Mouse (Mus musculus): ENCODE measurements around the gene Rxrg.
A peak's percentile ranks its signal among the peaks of the same experiment; 100 is the strongest.

The Rxrg gene

DNA sequence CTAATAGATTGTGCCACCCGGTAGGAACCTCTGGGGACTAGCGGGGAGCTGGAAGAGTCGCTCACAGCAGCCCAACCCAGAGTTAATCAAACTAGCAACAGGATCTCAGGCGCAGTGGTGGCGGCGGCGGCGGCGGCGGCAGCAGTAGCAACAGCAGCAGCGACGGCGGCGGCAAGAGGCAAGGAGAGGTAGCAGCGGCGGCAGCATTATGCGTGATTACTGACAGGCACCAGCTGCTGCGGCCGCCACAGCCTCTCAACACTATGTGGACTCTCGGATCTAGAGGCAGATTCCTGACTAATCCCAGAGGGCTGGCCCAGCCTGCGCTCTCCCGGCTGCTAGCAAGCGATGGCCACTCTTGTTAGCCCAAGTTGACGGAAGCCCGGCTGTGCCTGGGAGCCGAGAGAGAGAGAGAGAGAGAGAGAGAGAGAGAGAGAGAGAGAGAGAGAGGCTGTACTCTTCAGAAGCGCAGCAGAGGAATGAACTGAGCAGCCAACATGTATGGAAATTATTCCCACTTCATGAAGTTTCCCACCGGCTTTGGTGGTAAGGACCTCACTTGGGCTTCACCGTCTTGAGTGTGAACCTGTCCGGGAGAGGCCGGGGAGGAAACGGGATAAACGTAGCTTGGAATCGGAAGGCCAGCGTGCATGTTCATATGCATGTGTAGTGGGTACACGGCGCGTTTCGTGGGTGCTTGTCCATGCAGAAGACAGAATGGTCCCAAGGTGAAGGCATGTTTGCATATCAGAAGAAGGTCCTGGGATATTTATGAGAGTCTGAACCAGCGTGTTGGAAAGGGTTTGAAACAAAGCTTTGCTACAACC, at the start of gene Rxrg:
Gene Rxrg (plus strand): TSS at position 130 of the 827 bp plus-strand sequence.
- DNase-seq (ENCODE audit: extremely low read depth, low read depth), result no peak

DNA sequence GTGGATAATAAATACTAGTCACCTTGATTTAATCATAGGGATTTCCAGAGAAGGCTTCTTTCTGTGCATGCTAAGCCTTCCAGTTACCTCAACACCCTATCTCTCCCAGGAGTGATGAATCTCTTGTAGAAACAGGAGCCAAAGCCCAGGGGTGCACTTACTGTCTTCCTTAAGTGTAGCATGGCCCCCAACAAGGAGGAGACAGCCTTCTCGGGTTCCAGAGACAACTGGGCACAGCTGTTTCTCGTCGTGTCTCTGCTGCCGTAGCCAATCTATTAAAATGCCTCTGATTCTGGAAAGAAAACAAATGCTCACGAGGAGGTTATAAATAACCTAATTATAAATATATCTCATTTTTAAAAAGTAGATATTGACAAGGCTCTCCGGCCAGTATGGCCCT, 48.9 kb upstream of the Rxrg start:
- no peak for DNase-seq (ENCODE audit: extremely low read depth, low read depth)

DNA sequence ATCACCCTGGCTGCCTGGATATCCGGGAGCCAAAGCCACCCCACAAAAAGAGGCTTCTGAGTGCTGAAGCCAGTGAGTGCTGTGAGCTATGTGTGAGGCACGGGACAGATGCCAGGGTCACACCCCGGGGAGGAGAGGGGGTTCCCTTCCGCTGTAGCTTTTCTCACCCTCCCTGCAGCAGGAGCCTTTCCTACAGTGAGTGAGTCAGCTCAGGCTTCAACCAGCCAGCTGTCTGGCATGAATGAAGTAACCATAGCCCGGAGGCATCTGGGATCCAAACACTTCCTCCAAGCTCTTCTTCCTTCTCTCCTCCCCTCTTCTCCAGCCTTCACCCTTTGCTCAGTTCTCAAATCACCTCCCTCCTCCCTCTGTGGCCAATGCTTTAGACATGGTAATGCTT, 46.6 kb upstream of the Rxrg start:
- DNase-seq (ENCODE audit: extremely low read depth, low read depth), result no peak

DNA sequence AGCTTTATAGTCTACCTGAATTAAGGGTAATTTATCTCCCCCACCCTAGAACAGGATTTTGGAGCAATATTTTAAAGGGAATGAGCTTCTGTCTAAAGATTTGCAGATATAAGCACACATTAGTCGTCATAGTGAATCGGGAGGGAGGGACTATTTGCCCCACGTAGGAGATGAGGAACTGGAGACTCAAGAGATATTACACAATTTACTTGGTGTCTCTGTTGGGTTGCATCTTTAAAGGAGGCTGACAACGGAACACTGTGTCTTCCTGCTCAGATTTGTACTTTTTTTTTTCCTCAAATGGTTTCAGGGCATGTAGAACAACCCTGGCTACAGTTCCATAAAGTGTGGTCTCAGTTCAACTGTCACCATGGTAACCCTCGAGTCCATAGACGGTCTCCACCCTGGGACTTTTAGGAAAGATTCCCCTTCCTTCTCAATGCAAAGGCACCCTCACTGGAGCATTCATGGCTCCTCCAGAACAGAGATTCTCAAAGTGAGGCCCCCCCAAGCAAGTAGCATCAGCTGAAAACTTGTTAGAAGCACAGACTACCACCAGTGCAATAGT, 44.1 kb upstream of the Rxrg start:
- no peak for DNase-seq (ENCODE audit: extremely low read depth, low read depth)

DNA sequence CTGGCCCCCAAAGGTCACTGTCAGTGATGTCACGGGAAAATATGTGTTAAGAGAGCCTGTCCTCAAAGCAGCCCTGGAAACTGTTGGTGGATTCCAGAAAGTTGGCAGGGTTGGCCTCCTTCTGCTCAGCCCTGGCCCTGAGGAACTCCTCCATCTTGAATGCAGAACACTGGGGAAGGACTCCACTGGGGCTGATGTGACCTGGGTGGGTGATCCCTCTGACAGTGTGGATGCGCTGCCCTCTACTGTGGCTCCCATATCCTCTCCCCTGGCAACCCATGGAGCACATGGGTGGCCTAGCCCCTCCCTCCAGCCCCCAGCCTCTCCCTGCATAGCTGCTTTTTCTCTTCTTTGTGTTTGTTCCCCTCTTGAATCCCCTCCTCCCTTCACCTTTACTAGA, 31.6 kb upstream of the Rxrg start:
- no peak for DNase-seq (ENCODE audit: extremely low read depth, low read depth)

DNA sequence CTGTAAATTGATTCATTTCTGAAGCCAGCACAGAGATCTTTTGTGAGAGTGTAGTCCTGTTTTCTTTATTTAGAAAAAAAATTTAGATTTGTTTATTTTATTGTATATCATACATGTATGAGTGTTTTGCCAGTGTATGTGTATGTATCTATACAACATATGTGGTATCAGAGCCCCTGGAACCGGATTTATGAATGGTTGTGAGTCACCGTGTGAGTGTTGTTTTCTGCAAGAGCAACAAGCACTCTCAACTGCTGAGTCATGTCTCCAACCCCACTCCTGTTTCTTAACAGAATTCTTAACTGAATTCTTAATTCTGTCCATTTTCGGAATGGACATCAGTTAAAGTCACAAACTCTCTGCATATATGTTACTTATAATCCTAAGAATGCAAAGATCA, 19.1 kb upstream of the Rxrg start:
- DNase-seq (ENCODE audit: extremely low read depth, low read depth), result no peak

DNA sequence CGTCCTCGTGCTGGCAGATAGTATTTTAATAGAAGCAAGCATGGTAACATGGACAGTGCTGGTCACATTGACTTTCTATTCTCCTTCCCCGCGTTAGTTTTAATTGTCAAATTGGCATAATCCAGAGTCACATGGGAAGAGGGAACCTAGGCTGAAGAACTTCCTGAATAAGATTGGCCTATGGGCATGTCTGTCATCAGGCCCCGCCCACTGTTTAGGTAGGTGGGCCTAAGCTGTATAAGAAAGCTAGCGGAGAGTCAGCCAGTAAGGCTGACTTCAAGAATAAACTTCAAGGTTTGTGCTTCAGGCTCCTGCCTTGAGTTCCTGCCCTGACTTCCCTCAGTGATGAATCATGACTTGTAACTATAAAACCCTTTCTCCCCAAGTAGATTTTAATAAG, 15.0 kb upstream of the Rxrg start:
- no peak for DNase-seq (ENCODE audit: extremely low read depth, low read depth)

DNA sequence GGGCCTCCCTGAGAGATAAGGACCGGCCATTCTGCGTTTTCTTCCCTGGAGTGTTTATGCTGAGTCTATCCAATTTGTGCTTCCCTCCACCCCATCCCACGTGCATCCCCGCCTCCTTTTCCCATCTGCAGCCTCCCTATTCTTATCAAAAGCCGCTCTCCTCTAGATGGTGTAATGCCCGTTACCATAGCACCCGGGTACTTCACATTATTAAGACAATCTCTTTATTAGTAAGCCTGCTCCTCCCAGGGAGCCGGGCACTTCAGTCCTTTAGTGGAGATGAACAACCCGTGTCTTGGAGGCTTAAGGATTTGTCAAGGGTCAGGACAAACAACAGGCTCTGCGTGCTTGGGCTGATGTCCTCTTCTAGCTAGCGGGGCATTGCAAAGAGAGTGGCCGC, 14.3 kb upstream of the Rxrg start:
- DNase-seq (ENCODE audit: extremely low read depth, low read depth), result no peak

DNA sequence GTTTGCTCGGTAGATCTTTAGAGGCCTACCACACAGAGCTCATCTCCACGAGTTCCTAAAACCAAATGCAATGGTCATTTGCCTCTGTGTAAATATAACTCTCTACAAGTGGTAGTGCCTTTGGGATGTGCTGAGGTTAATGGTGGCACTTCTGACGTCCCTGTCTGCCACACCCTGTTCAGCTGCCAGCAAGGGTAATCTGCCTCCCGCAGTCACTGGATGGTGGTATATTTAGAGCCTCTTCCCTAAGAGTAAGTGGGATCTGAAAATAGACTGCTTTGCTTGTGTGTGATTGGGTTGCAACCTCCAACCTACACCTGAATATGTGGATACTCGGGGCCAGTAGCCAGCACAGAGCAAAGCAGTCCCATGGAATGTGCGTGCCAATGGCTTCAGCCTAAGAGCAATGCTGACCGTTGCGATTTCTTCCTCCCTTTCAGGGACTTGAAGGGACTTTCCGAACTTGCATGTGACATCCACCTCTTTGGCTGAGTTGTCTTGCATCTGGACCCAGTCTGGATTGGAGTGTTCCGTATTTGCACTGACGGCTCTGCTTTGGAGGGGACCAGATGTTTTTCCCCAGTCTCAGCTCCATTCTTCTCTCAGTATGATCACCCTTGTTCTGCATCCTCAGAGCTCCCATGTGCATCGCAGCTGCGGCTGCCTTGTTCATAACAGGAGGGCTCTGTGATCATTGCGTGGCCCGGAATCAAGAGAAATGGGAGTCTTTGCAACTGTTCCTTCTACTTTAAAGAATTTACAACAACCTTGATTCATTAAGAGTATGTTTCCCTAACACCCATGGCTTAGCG, 9.2 kb upstream of the Rxrg start:
- no peak for DNase-seq (ENCODE audit: extremely low read depth, low read depth)

DNA sequence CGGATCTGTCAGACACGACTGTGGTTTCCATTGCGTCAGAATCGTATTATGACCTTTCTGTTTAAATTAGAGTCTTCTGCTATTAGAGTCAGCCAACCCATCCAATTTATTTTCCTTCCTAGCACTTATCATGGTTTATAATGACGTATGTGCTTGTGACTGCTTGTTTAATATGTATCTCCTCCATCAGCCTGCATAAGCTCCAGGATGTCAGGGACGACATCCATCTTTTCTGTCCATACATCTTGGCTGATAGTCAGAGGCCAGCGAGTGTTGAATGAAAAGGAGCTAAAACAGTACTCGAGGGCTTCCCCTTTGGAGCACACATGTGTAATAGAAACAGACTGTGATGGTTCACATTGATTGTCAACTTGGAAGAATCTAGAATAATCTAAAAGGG, 6.0 kb upstream of the Rxrg start:
- no peak for DNase-seq (ENCODE audit: extremely low read depth, low read depth)

DNA sequence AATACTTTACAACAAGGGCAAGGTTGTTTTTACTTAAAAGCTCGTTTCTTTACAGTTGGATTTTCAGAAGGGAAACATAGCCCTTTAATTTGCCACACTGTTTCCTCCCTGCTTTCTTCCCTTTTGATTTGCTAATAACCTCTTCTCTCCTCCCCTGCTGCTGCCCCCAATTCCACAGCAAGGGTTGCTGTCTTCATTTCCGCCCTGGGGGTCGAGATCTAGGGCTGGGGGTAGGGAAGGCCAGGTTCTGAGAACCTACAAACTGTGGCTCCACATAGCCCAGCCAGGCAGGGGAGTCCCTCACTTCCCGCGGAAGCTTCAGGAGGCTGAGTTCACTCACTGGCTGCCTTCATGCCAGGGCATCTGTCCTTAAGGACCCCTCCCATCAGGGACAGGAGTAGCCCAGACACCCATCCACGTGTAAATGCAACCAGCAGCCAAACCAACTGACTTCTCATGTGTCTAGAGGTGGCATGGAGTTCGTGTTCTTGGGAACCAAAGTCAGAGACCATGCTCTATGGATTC, 1.1 kb downstream of the Rxrg start:
- DNase-seq (ENCODE audit: extremely low read depth, low read depth), result no peak

DNA sequence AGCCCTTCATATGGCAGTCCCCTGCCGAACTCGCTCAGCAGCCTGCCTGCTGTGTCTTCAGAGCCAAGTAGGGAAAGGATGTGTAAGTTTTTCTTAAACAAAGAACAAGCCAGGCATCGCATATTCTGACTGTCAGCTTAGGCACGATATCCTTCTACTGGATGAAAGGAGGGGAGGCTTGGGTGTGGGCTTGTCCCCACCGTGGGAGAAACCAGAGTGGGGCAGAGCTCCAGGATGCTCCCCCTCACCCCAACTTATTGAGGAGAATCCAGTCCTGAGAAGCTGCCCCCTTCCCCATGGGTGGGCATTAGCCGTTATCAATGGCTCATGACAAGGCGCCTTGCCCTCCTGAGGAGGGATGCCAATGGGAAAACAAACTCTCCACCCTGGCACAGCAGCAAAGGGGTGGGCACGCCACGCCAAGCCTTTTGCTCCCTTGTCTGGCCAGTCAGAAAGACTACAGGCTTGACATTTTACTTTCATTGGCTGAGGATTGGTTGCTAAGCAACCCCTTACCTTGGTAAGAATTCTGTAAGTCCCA, 10.1 kb downstream of the Rxrg start:
- no peak for DNase-seq (ENCODE audit: extremely low read depth, low read depth)

DNA sequence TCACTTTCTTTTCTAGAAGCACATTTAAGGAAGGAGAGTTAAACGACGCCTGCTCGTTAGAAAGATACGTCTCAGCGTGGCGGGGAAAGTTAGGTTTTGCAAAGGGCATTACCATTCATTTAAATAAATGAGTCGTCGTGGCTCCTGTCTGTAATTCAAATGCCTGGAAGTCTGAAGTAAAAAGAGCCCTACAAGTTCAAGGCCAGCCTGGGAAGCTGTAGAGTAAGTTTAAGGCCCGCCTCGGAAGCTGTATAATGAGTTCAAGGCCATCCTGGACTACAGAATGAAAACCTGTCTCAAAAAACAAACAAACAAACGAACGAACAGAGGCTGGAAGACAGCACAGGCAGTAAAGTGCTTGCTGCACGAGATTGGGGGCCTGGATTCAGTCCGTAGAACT, 18.9 kb downstream of the Rxrg start:
- no peak for DNase-seq (ENCODE audit: extremely low read depth, low read depth)

DNA sequence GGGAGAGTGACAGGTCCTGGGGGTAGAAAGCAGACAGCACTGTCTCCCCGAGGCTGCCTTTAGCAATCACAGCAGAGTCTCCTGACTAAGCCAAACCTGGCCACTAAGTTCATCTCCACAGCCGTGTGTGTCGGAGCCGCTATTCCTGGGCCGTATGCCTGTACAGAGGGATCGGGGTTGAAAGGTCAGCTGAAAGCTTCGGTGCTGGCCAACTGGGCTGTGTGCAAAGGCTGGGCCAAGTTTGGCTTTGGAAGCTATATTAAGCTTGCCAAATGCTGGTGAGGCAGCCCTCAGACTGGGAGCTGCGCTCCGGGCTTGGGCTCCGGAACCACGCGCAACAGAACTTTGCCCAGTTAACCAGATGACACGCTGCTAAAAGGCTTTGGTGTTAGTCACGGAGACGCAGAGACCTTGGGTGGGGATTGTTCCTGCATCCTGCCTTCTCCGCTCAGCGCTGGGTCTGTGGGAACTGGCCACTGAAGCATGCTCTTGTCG, 19.9 kb downstream of the Rxrg start:
- DNase-seq (ENCODE audit: extremely low read depth, low read depth), result no peak

DNA sequence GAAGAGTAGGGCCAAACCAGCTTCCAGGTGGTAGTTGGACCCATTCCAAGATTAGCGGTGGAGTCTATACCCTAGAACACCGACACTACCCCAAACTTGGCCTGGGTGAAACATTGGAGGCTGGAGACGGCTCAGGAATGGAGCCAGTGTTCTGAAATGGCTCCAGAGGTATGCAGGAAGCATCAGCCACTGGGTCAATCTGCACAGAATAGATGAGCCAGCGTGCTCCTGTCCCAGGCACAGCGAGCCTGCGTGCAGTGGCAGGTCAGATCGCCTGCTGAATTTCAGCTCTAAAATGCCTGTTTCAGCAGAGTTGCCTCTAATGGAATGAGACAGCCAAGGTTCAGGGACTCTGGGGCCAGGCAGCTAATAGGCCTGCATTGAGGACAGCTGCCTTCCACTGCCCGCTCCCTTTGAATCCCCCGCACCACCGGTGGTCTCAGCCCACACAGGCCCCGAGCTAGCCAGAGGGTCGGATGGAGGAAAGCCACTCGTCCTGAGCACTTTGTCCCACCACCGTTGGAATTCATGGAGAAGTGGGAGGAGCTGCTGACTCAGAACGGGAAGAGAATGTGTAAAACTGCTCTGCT, 22.1 kb downstream of the Rxrg start:
- no peak for DNase-seq (ENCODE audit: extremely low read depth, low read depth)

DNA sequence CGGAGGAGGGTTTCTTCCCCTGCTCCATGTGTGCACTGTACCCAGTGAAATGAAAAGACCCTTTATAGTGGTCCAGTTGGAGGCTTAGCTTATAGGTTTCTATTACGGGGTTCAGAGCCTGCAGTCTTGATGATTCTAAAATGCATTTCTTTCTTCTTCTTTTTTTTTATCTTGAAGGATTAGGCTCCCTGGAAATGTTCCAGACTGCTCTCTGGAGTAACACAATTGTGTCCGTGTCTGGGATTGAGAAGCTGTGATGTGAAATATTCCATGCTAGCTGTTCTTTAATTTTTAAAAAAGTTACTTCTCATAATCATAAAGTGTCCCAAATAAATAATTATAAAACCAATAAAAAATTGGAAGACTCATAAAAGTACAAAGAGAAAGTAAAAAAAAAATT, 26.9 kb downstream of the Rxrg start:
- DNase-seq (ENCODE audit: extremely low read depth, low read depth), result no peak

DNA sequence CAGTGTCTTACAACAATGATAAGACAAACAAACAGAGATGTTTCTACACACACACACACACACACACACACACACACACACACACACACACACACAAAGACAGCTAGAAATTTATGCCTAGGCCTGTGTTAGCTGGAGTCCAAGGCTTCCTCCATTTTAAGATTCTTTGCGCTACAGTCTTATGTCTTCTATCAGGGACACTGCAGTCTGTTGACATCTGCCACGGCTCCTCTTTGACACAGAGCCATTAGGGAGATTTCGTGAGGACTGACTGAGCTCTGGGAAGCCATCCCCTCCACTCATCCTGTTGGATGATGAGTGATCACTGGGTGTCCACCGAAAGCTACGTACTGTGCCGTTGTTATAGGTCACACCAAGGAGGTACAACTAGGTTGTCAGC, 33.6 kb downstream of the Rxrg start:
- no peak for DNase-seq (ENCODE audit: extremely low read depth, low read depth)

DNA sequence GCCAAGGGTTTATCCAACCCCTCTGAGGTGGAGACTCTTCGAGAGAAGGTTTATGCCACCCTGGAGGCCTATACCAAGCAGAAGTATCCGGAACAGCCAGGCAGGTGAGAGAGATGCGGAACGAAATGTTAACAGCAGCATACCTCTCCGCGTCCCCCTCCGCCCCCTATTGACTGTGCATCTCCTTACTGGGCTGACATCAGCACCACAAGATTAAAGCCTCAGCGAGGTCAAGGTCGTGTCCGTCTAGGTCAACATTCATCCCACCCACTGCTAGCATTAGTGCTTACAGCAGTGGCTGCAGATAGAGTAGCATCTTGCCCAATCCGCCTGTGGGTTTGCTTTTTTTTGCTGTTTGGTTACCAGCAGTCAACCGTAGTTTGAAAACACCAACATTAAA, 37.5 kb downstream of the Rxrg start:
- no peak for DNase-seq (ENCODE audit: extremely low read depth, low read depth)

DNA sequence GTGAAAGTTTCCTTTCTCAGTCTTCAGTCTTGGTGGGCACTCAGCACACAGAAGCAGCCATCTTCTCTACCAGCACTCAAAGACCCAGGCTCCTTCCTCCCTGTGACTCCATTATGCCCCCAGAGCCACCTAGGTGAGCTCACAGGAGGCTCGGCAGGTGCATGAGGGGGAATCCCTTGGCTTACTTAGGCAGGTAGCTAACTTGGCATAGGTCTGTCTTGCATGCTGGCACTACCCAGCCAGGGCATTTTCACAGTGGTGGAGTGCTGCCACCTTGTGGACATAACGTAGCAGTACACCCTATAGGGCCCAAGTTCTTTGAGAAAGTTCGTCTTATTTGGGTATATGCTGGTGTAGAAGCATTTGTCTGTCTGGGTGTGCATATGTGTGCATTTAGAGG, 38.8 kb downstream of the Rxrg start:
- peak; percentile 1 for DNase-seq (ENCODE audit: extremely low read depth, low read depth)

DNA sequence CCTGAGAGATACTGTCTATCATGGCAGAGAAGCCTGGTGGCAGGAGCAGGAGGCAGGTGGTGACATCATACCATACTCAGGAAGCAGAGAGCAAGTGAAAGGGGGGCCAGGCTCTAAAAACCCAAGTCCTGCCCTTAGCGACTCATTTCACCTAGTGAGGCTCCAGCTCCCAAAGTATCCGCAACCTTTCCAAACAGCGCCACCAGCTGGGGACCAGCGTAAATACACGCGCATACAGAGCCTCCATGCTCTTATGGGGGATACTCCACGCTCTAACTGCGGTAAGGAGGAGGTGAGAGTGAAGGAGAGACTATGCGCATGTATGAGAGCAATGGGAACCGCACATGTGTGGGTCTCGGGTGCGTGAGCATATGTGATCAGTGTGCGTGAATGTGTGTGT, 39.9 kb downstream of the Rxrg start:
- DNase-seq (ENCODE audit: extremely low read depth, low read depth), result no peak

DNA sequence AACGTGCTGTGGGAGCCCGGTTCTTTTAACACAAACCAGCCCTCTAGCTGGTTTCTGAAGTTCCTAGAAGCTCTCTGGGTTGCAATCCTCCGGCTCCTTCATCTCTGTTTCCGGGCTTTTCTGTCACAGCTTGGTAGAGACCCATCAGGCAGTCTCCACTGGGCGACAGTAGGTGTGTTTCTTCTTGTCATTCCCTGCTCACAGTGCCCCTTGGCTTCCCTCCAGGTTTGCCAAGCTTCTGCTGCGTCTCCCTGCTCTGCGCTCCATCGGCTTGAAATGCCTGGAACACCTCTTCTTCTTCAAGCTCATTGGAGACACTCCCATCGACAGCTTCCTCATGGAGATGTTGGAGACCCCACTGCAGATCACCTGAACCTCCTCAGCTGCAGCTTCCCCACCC, 40.7 kb downstream of the Rxrg start:
- no peak for DNase-seq (ENCODE audit: extremely low read depth, low read depth)
